Mouse (Mus musculus) stomach, embryonic 16.5 days (tissue): ENCODE measurements around the gene Pole3. TPM values are rescaled to one million over a fixed set of nuclear protein-coding genes. Genes with fewer than 3 reads are reported as not detected.

Experiments
- ATAC-seq: fragments of 200-750 bp; cut with Nextera tagmentation; 2 replicates; pipeline ENCODE4 v1.8.0; 2017; ENCODE audit warnings: moderate number of reproducible peaks, moderate TSS enrichment; ENCODE audit not compliant: insufficient read depth, low FRiP score
- H3K27ac ChIP-seq: fragments of 300-500 bp; sonication (generic); 2 replicates; pipeline ENCODE4 v1.5.1; 2014; ENCODE audit warnings: low read length
- H3K27me3 ChIP-seq: fragments of 300-500 bp; sonication (generic); 2 replicates; pipeline ENCODE4 v1.6.1; 2014; ENCODE audit warnings: low read length, control low read depth, mixed read lengths; ENCODE audit not compliant: control insufficient read depth, insufficient read depth
- H3K36me3 ChIP-seq: fragments of 300-500 bp; sonication (generic); 2 replicates; pipeline ENCODE4 v1.6.1; 2014; ENCODE audit warnings: low read length; ENCODE audit not compliant: control insufficient read depth, insufficient read depth
- H3K4me1 ChIP-seq: fragments of 300-500 bp; sonication (generic); 2 replicates; pipeline ENCODE4 v1.6.1; 2014; ENCODE audit warnings: low read length, control low read depth, mixed read lengths; ENCODE audit not compliant: control insufficient read depth, insufficient read depth
- H3K4me2 ChIP-seq: fragments of 300-500 bp; sonication (generic); 2 replicates; pipeline ENCODE4 v1.6.1; 2014; ENCODE audit warnings: low read depth, low read length, mixed read lengths
- H3K4me3 ChIP-seq: fragments of 300-500 bp; sonication (generic); replicated peaks from 2 replicates; pipeline ENCODE4 v1.5.1; 2014; ENCODE audit warnings: mild to moderate bottlenecking, low read length
- H3K9ac ChIP-seq: fragments of 300-500 bp; sonication (generic); 2 replicates; pipeline ENCODE4 v1.6.1; 2014; ENCODE audit warnings: low read length
- H3K9me3 ChIP-seq: fragments of 300-500 bp; sonication (generic); replicated peaks from 2 replicates; pipeline ENCODE4 v1.6.1; 2016; ENCODE audit warnings: low read length, control low read depth; ENCODE audit not compliant: control insufficient read depth
- WGBS: fragments of 180-500 bp; shearing (Covaris S2); extraction: QIAGEN DNeasy Blood & Tissue Kit; methylation state at CpG from one replicate; pipeline ENCODE4 v1.1.7; 2014; 5-methylcytosine and 5-hydroxymethylcytosine counted together
- polyA plus RNA-seq: library from polyadenylated mRNA; unstranded; fragments of >200 nt; fragmentation: Nextera tagmentation; extraction: Ambion mirVana; gene quantifications from 2 replicates; pipeline ENCODE4 v1.2.1, GENCODE M21; 2015

The Pole3 gene
- polyA plus RNA-seq, 1 experiment from 2014 or later: 76.0 TPM

- H3K4me3 ChIP-seq: peak overlapping the region; percentile 92
- peak overlapping the region; percentile 75 for H3K4me2 ChIP-seq
- peak overlapping the region; percentile 55 for H3K9ac ChIP-seq
- H3K27me3 ChIP-seq: no peaks in the 10 kb centered on the region
- WGBS: under 1% methylated on average over 10 of the region's 10 CpGs
- H3K36me3 ChIP-seq: no peaks in the 10 kb centered on the region
- no peak for ATAC-seq
- no peaks in the 10 kb centered on the region for H3K9me3 ChIP-seq
- peaks cover 7% of the 10 kb centered on the region for H3K4me1 ChIP-seq
- no peak overlapping the region for H3K27ac ChIP-seq
Observed at GRCm38 (mm10) chr4:62525489-62525811, 582 bp upstream of the Pole3 start.

- no peaks in the 10 kb centered on the region for H3K9me3 ChIP-seq
- no peaks in the 10 kb centered on the region for H3K27me3 ChIP-seq
- no peak overlapping the region for H3K9ac ChIP-seq
- H3K4me2 ChIP-seq: peak overlapping the region; percentile 81; the same call in 1 of the 2 replicates
- ATAC-seq: no peak
- peaks cover 38% of the 10 kb centered on the region for H3K4me1 ChIP-seq
- H3K36me3 ChIP-seq: no peaks in the 10 kb centered on the region
- peak overlapping the region; percentile 73; the same call in 1 of the 2 replicates for H3K27ac ChIP-seq
- 67% methylated on average over 2 of the region's 2 CpGs for WGBS
- H3K4me3 ChIP-seq: no peak overlapping the region
Observed at GRCm38 (mm10) chr4:62520892-62521400, 3.9 kb downstream of the Pole3 start.

GRCm38 (mm10) chr4:62519849-62520233, 5.0 kb downstream of the Pole3 start, which contains the start of gene Alad:
Gene Alad (minus strand): TSS chr4:62519918.
- Histone ChIP-seq H3K4me3 (peak within 1 kb of the TSS; percentile 80), H3K36me3 (no peaks in the 10 kb centered on the region), H3K4me1 (peaks cover 49% of the 10 kb centered on the region), H3K9ac (peak within 1 kb of the TSS; percentile 88), H3K27me3 (no peaks in the 10 kb centered on the region), H3K27ac (peak within 1 kb of the TSS; percentile 97), H3K4me2 (peak within 1 kb of the TSS; percentile 81), H3K9me3 (no peaks in the 10 kb centered on the region)
- 0% methylated on average over 37 of the region's 37 CpGs for WGBS
- ATAC-seq: peak; percentile 85

GRCm38 (mm10) chr4:62519122-62519848, 5.6 kb downstream of the Pole3 start:
- Histone ChIP-seq H3K9me3 (no peaks in the 10 kb centered on the region), H3K27ac (peak overlapping the region; percentile 97), H3K4me1 (peaks cover 47% of the 10 kb centered on the region), H3K4me2 (peak overlapping the region; percentile 81), H3K9ac (peak overlapping the region; percentile 88), H3K27me3 (no peaks in the 10 kb centered on the region), H3K4me3 (peak overlapping the region; percentile 80), H3K36me3 (no peaks in the 10 kb centered on the region)
- ATAC-seq: peak; percentile 61
- WGBS: under 1% methylated on average over 26 of the region's 26 CpGs

- Histone ChIP-seq H3K9ac (peak overlapping the region; percentile 88), H3K4me1 (peaks cover 42% of the 10 kb centered on the region), H3K36me3 (no peaks in the 10 kb centered on the region), H3K9me3 (no peaks in the 10 kb centered on the region), H3K4me3 (peak overlapping the region; percentile 80), H3K4me2 (peak overlapping the region; percentile 81), H3K27ac (peak overlapping the region; percentile 97), H3K27me3 (no peaks in the 10 kb centered on the region)
- ATAC-seq: peak; percentile 34
- 30% methylated on average over 13 of the region's 13 CpGs for WGBS
Observed at GRCm38 (mm10) chr4:62518416-62519121, 6.3 kb downstream of the Pole3 start.

- Histone ChIP-seq H3K27ac (peak overlapping the region; percentile 97), H3K4me3 (peak overlapping the region; percentile 80), H3K36me3 (no peaks in the 10 kb centered on the region), H3K9ac (peak overlapping the region; percentile 54), H3K4me1 (peaks cover 42% of the 10 kb centered on the region), H3K9me3 (no peaks in the 10 kb centered on the region), H3K27me3 (no peaks in the 10 kb centered on the region), H3K4me2 (peak overlapping the region; percentile 81)
- no peak for ATAC-seq
- 62% methylated on average over 10 of the region's 10 CpGs for WGBS
Observed at GRCm38 (mm10) chr4:62517538-62518415, 7.1 kb downstream of the Pole3 start.

GRCm38 (mm10) chr4:62517046-62517445, 7.8 kb downstream of the Pole3 start:
- H3K4me1 ChIP-seq: peaks cover 42% of the 10 kb centered on the region
- no peak for ATAC-seq
- H3K4me2 ChIP-seq: peak overlapping the region; percentile 81
- peaks cover 6% of the 10 kb centered on the region for H3K36me3 ChIP-seq
- H3K4me3 ChIP-seq: no peak overlapping the region; the same call in 1 of the 2 replicates
- peak overlapping the region; percentile 54 for H3K9ac ChIP-seq
- H3K27me3 ChIP-seq: no peaks in the 10 kb centered on the region
- 70% methylated on average over 8 of the region's 8 CpGs for WGBS
- H3K9me3 ChIP-seq: no peaks in the 10 kb centered on the region
- H3K27ac ChIP-seq: peak overlapping the region; percentile 52

GRCm38 (mm10) chr4:62516579-62516978, 8.3 kb downstream of the Pole3 start:
- peak overlapping the region; percentile 52 for H3K27ac ChIP-seq
- H3K9me3 ChIP-seq: no peaks in the 10 kb centered on the region
- peaks cover 9% of the 10 kb centered on the region for H3K36me3 ChIP-seq
- H3K9ac ChIP-seq: peak overlapping the region; percentile 63
- peak overlapping the region; percentile 81 for H3K4me2 ChIP-seq
- peak overlapping the region; percentile 18 for H3K4me3 ChIP-seq
- no peaks in the 10 kb centered on the region for H3K27me3 ChIP-seq
- ATAC-seq: 0 out of 2 replicates have a peak, but pooled peaks have one; percentile 31
- WGBS: 50% methylated on average over 1 of the region's 1 CpGs
- H3K4me1 ChIP-seq: peaks cover 42% of the 10 kb centered on the region
